Mouse (Mus musculus) E14TG2a.4 (cell line): ENCODE data around the gene Tbc1d1.

Experiments used
- CTCF ChIP-seq: conservative IDR thresholded peaks from 2 replicates; pipeline ENCODE4 v1.5.1; 2014; ENCODE audit warnings: low read length
- NANOG ChIP-seq: IDR thresholded peaks from 2 replicates; pipeline ENCODE4 v1.6.1; 2014; ENCODE audit warnings: borderline replicate concordance, low read length, mixed read lengths
- POU5F1 ChIP-seq: IDR thresholded peaks from 2 replicates; pipeline ENCODE4 v1.6.1; 2014; ENCODE audit warnings: low read length, borderline replicate concordance

DNA sequence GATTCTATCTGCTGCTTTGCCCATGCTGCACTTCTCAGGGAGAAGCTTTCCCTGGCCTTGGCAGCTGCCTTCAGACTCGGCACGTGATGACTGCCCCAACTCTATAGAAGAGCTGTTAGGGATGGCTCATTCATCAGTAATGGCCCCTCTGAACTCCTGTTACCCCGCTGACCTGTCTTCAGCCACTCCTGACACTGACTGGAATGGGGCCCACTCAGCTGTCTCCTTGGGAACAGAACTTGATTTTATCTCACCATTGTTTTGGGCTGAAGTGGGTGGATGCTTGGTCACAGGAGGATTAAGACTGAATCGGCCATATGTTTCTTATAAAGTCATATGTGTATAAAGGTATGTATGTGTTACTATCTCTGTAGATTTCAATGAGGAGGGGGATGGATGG is 145.1 kb downstream of the Tbc1d1 start:
- no peak for TF ChIP-seq CTCF
- TF ChIP-seq NANOG, result no peak
- TF ChIP-seq POU5F1, result no peak
